Mouse (Mus musculus) hindbrain, embryonic 16.5 days (tissue): ENCODE data around the gene Lrrc8e. TPM values are rescaled to one million over a fixed set of nuclear protein-coding genes. Genes with fewer than 3 reads are reported as not detected.
A peak's percentile ranks its signal among the peaks of the same experiment; 100 is the strongest.

Experiments
- ATAC-seq: fragments of 200-750 bp; cut with Nextera tagmentation; 2 replicates; pipeline ENCODE4 v1.8.0; 2017; ENCODE audit warnings: moderate TSS enrichment, moderate library complexity
- H3K27ac ChIP-seq: fragments of 300-500 bp; sonication (generic); 2 replicates; pipeline ENCODE4 v1.5.1; 2014; ENCODE audit warnings: low read depth, mild to moderate bottlenecking, control low read depth, low read length, moderate library complexity
- H3K27me3 ChIP-seq: fragments of 300-500 bp; sonication (generic); replicated peaks from 2 replicates; pipeline ENCODE4 v1.6.1; 2014; ENCODE audit warnings: low read length; ENCODE audit not compliant: control insufficient read depth, insufficient read depth
- H3K36me3 ChIP-seq: fragments of 300-500 bp; sonication (generic); 2 replicates; pipeline ENCODE4 v1.6.1; 2014; ENCODE audit warnings: mild to moderate bottlenecking, low read length, moderate library complexity, mixed read lengths; ENCODE audit not compliant: control insufficient read depth, insufficient read depth
- H3K4me1 ChIP-seq: fragments of 300-500 bp; sonication (generic); 2 replicates; pipeline ENCODE4 v1.6.1; 2014; ENCODE audit warnings: low read depth, low read length; ENCODE audit not compliant: control insufficient read depth, insufficient read depth
- H3K4me2 ChIP-seq: fragments of 300-500 bp; sonication (generic); 2 replicates; pipeline ENCODE4 v1.6.1; 2014; ENCODE audit warnings: mild to moderate bottlenecking, low read length, control low read depth, moderate library complexity
- H3K4me3 ChIP-seq: fragments of 300-500 bp; sonication (generic); 2 replicates; pipeline ENCODE4 v1.5.1; 2014; ENCODE audit warnings: mild to moderate bottlenecking, low read length, control low read depth, moderate library complexity
- H3K9ac ChIP-seq: fragments of 300-500 bp; sonication (generic); 2 replicates; pipeline ENCODE4 v1.6.1; 2014; ENCODE audit warnings: low read depth, mild to moderate bottlenecking, control low read depth, low read length, moderate library complexity
- H3K9me3 ChIP-seq: fragments of 300-500 bp; sonication (generic); 2 replicates; pipeline ENCODE4 v1.6.1; 2014; ENCODE audit warnings: mild to moderate bottlenecking, low read length, moderate library complexity; ENCODE audit not compliant: control insufficient read depth
- WGBS: fragments of 180-500 bp; shearing (Covaris S2); extraction: QIAGEN DNeasy Blood & Tissue Kit; methylation state at CpG from one replicate; pipeline ENCODE4 v1.1.7; 2014; 5-methylcytosine and 5-hydroxymethylcytosine counted together
- polyA plus RNA-seq: library from polyadenylated mRNA; unstranded; fragments of >200 nt; fragmentation: Nextera tagmentation; extraction: Ambion mirVana; gene quantifications from 2 replicates; pipeline ENCODE4 v1.2.1, GENCODE M21; 2015

Gene Lrrc8e
- polyA plus RNA-seq, 1 experiment from 2014 or later = not detected

DNA sequence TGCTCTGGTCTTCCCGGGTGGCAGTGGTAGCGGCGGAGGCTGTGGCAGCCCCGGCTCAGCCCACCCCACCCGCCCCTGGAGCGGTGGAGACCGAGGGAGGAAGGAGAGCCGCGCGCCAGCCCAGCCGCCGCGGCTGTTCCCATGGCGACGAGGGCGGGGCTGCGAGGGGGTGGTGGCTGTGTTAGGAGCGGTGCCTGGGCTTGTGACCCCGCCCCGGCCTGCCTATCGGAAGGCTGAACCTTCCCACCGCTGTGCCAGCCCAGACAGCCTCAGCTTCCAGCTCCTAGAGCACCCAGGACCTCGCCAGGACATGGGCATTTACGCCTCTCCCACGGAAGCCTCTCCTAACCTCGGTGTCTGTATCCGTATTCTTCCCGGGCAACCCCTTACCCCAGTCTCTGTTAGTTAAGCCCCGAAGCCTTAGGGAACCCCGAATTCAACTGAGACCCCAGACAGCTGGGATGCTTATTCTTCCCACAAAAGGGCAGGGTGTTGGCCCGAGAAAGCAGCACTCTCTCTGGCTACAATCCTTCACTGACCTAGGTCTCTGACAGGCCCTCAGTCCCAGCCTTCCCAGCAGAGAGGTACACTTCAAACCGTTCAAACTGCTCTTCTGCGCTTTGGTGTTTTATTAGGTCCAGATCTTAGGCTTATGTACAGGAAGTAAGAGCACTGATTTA, 32.6 kb downstream of the Lrrc8e start, which contains the start of gene Ctxn1:
Ctxn1 (minus strand) TSS at position 150 of the 680 bp plus-strand sequence.
- Histone ChIP-seq H3K9me3 (no peaks in the 10 kb centered on the region), H3K4me2 (peak within 1 kb of the TSS; percentile 59), H3K4me1 (peaks cover 23% of the 10 kb centered on the region), H3K4me3 (peak within 1 kb of the TSS; percentile 75), H3K27me3 (no peaks in the 10 kb centered on the region), H3K9ac (peak within 1 kb of the TSS; percentile 88), H3K27ac (peak within 1 kb of the TSS; percentile 97), H3K36me3 (peaks cover 34% of the 10 kb centered on the region)
- 6% methylated on average over 20 of the region's 33 CpGs for WGBS
- peak; percentile 91 for ATAC-seq

DNA sequence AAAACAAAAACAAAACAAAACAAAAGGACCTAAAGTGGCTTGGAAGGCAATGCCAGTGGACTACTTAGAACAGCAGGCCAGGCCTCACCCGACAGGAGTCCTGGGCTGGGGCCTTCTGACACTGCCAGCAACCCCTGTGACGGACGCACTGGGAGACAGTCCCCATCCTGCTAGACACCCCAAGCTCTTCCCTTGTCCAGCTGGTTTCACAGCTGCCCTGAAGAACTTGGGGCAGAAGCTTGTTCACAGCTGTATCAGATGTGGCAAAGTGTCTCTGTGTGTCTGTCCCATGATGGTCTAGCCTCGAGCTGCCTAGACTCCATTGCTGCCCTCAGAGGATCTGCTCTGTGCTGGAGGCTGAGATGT, 33.2 kb downstream of the Lrrc8e start:
- H3K9me3 ChIP-seq = no peaks in the 10 kb centered on the region
- H3K4me3 ChIP-seq = no peak overlapping the region; the same call in 1 of the 2 replicates
- H3K36me3 ChIP-seq = peaks cover 32% of the 10 kb centered on the region
- no peaks in the 10 kb centered on the region for H3K27me3 ChIP-seq
- no peak for ATAC-seq
- peaks cover 21% of the 10 kb centered on the region for H3K4me1 ChIP-seq
- no peak overlapping the region for H3K9ac ChIP-seq
- WGBS = 78% methylated on average over 4 of the region's 4 CpGs
- H3K4me2 ChIP-seq = no peak overlapping the region; the same call in 1 of the 2 replicates
- peak overlapping the region; percentile 97 for H3K27ac ChIP-seq

DNA sequence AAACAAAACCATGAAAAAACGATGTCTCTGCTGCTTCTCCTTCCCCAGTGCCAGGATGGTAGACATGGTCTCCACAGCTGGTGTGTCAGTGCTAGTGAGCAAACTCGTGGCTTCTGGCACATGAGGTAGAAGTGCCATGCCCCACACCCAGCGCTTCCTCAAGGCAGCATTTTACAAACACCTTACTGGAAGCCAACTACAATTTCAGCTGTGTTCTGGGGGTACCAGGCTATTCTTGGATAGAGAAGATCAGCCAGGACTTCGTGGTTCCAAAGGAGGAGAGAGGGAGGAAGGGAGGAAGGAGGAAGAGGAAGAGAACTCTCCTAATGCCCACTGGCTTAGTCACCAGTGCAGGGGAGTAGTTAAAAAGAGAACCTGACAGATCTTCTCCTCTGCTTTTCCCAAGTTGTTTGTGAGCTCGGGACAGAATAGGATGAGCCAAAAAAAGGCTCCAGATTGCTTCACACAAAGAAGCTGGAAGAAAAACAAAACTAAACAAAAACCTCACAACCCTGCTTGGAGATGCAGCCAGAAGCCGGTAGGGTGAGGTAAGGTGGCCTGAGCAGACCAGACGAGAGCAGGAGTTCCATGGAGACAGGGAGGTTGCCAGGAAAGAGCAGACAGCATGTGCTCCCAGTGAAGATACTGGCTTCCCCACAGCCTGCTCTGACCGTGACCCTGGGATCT, 36.6 kb downstream of the Lrrc8e start:
- Histone ChIP-seq H3K36me3 (peaks cover 36% of the 10 kb centered on the region), H3K27me3 (no peaks in the 10 kb centered on the region), H3K27ac (no peak overlapping the region), H3K4me1 (peaks cover 4% of the 10 kb centered on the region), H3K4me3 (no peak overlapping the region), H3K9ac (no peak overlapping the region), H3K9me3 (no peaks in the 10 kb centered on the region), H3K4me2 (no peak overlapping the region)
- 86% methylated on average over 8 of the region's 8 CpGs for WGBS
- ATAC-seq = no peak

DNA sequence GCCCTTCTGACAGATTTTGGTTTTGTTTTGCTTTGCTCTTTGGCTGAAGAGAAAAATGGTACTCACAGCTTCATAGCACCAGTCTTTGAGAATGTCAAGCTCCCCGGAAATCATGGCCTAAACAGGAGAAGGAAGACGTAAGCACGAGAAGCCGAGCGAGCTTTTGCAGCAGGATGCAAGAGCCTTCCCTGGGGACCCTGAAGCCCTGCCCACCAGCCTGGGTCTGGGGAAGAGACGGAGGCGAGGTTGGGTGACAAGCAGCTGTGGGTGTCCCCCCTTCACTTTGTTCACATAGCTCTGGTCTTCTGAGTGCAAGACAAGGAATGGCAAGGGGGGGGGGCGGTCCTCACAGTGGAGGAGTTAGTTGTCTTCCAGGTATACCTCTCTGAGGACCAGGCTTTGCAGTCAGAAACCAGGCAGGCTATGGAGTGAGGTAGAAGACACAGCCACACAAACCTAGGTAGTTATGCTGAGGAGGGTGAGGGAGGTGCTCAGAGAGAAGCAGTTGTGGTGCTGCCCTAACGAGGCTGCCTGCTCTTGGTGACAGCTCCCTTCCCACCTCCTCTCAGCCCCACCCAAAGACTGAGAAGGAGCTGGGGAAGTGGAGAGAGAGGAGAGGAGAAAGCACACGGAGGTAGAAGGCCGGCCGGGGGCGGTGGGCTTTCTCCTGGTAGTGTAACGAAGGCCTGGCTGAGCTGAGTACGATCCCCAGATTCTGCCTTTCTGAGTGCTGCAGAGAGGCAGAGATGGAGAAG, 38.7 kb downstream of the Lrrc8e start:
- Histone ChIP-seq H3K4me3 (no peak overlapping the region), H3K27ac (no peak overlapping the region), H3K9me3 (no peaks in the 10 kb centered on the region), H3K36me3 (peaks cover 45% of the 10 kb centered on the region), H3K27me3 (no peaks in the 10 kb centered on the region), H3K9ac (no peak overlapping the region), H3K4me1 (no peaks in the 10 kb centered on the region), H3K4me2 (no peak overlapping the region)
- ATAC-seq = no peak
- 92% methylated on average over 15 of the region's 15 CpGs for WGBS

DNA sequence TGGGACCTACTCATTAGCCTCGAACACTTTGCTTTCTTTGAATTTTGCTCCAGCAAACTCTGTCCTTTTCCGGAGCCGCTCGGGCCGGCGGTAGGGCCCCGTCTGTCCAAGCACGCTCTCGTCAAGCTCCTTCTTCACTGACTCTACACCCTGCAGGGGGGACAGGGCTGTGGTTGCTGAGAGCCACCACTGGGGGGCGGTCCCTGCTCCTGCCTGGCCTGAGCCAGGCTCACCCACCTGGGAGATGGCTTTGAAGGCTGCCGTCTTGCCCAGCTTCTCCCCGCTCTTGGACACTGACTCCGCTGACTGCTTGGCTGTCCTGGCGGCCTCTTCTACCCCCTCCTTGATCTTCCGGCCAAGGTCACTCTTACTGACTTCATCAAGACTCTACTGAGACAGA, 41.0 kb downstream of the Lrrc8e start:
- WGBS = 78% methylated on average over 15 of the region's 15 CpGs
- no peak overlapping the region for H3K9ac ChIP-seq
- no peaks in the 10 kb centered on the region for H3K4me1 ChIP-seq
- H3K27me3 ChIP-seq = no peaks in the 10 kb centered on the region
- ATAC-seq = no peak
- H3K9me3 ChIP-seq = no peaks in the 10 kb centered on the region
- peaks cover 42% of the 10 kb centered on the region for H3K36me3 ChIP-seq
- no peak overlapping the region for H3K4me2 ChIP-seq
- no peak overlapping the region for H3K4me3 ChIP-seq
- no peak overlapping the region for H3K27ac ChIP-seq

DNA sequence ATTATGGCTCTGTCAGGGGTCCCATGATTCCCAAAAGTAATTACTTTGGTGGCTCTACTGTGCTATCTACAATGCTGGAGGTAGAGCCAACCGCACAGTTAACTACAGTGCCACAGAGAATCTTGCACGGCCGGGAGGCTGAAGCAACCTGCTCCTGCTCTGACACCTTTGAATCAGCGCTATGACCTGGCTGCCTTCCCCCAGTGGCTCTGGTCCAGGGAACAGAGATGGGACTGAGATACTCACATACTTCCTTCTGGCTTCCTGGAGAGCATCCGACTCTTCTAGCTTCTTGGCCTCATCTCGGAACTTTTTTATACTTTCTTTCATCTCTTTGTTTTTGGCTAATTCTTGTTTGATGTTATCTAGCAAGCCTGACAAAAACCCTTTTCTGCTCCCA, 43.0 kb downstream of the Lrrc8e start:
- WGBS = 97% methylated on average over 6 of the region's 6 CpGs

DNA sequence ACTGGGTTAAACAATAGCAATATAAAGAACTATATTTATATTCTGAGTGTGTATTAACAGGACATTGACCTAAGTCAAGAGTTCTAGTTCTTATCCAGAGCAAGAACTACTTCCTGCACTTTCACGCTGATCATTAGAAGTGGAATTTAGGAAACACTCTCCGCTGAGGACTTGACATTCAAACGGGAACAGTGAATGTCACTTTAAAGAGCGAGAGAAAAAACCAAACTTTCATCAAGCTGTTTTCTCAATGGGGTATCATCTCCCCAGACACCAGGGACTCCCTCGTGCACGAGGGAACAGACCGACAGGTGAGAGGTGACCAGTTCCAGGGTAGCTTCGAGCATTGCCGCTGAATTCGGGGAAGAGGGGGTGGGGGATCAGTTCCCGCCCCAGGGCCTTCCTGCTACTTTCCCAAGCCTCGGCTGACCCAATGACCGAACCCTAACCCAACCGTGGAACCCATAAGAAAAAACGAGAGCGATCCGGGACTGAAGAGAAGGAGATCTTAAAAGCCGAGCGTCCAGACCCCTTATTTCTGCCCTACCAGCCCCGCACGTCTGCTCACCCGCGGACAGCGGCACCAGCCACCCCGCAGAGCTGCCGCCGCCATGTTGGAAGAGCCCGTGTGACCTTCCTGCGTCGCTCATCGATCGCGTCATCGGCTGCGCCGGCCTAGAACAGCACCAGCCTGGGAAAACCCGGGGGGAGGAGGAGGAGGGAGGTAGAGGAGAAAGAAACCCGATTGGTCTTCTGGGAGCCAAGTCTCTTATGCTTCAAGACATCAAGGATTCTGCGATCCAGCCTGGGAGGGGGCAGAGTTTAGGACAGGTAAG, 48.9 kb downstream of the Lrrc8e start, which contains the start of gene Timm44:
Timm44 (minus strand) TSS at position 639 of the 836 bp plus-strand sequence.
- ATAC-seq = peak; percentile 98
- Histone ChIP-seq H3K27ac (peak within 1 kb of the TSS; percentile 82), H3K4me1 (peaks cover 9% of the 10 kb centered on the region), H3K4me2 (peak within 1 kb of the TSS; percentile 75), H3K9ac (peak within 1 kb of the TSS; percentile 84), H3K9me3 (no peaks in the 10 kb centered on the region), H3K4me3 (peak within 1 kb of the TSS; percentile 76), H3K27me3 (no peaks in the 10 kb centered on the region), H3K36me3 (peaks cover 13% of the 10 kb centered on the region)
- under 1% methylated on average over 39 of the region's 39 CpGs for WGBS

More for the DNA sequence above, 43.0 kb downstream of the Lrrc8e start:
- Histone ChIP-seq H3K4me2 (no peak overlapping the region), H3K9ac (no peak overlapping the region), H3K27me3 (no peaks in the 10 kb centered on the region), H3K27ac (no peak overlapping the region), H3K4me1 (peaks cover 4% of the 10 kb centered on the region), H3K4me3 (no peak overlapping the region), H3K9me3 (no peaks in the 10 kb centered on the region), H3K36me3 (peaks cover 45% of the 10 kb centered on the region)
- no peak for ATAC-seq

DNA sequence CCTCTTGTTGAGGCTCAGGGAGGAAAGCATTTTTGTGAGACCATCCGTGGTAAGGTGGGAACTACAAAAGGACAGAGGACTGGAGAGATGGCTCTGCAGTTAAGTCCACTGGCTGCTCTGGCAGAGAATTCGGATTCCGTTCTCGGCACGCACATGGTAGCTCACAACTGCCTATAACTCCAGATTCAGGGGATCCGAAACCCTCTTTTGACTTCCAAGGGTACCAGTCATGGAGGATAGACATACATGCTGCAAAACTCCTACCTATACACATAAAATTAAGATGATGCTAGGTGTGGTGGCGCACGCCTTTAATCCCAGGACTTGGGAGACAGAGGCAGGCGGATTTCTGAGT, 49.5 kb downstream of the Lrrc8e start:
- Histone ChIP-seq H3K27me3 (no peaks in the 10 kb centered on the region), H3K9me3 (no peaks in the 10 kb centered on the region), H3K4me2 (peak overlapping the region; percentile 75), H3K27ac (peak overlapping the region; percentile 82), H3K9ac (peak overlapping the region; percentile 84), H3K36me3 (peaks cover 13% of the 10 kb centered on the region), H3K4me1 (peaks cover 9% of the 10 kb centered on the region), H3K4me3 (peak overlapping the region; percentile 76)
- WGBS = 28% methylated on average over 9 of the region's 9 CpGs
- ATAC-seq = no peak
